Mouse (Mus musculus) limb, embryonic 13.5 days (tissue): ENCODE results near the gene Hexb. TPM values are rescaled to one million over a fixed set of nuclear protein-coding genes. Genes with fewer than 3 reads are reported as not detected.

Source experiments
- ATAC-seq: fragments of 200-750 bp; cut with Nextera tagmentation; 2 replicates; pipeline ENCODE4 v1.8.0; 2017; ENCODE audit warnings: low read depth, moderate number of reproducible peaks, moderate TSS enrichment; ENCODE audit not compliant: low FRiP score
- H3K27ac ChIP-seq: fragments of 300-500 bp; sonication (generic); 2 replicates; pipeline ENCODE4 v1.5.1; 2015; ENCODE audit warnings: inconsistent platforms, mild to moderate bottlenecking, moderate library complexity
- H3K27me3 ChIP-seq: fragments of 300-500 bp; sonication (generic); 2 replicates; pipeline ENCODE4 v1.6.1; 2015; ENCODE audit warnings: mild to moderate bottlenecking, inconsistent platforms
- H3K36me3 ChIP-seq: fragments of 300-500 bp; sonication (generic); 2 replicates; pipeline ENCODE4 v1.6.1; 2015; ENCODE audit warnings: inconsistent platforms, mild to moderate bottlenecking, moderate library complexity
- H3K4me1 ChIP-seq: fragments of 300-500 bp; sonication (generic); 2 replicates; pipeline ENCODE4 v1.6.1; 2015; ENCODE audit warnings: inconsistent platforms
- H3K4me2 ChIP-seq: fragments of 300-500 bp; sonication (generic); replicated peaks from 2 replicates; pipeline ENCODE4 v1.6.1; 2015; ENCODE audit warnings: inconsistent platforms, mild to moderate bottlenecking, moderate library complexity
- H3K4me3 ChIP-seq: fragments of 300-500 bp; sonication (generic); 2 replicates; pipeline ENCODE4 v1.5.1; 2015; ENCODE audit warnings: moderate library complexity, mild to moderate bottlenecking, inconsistent platforms
- H3K9ac ChIP-seq: fragments of 300-500 bp; sonication (generic); 2 replicates; pipeline ENCODE4 v1.6.1; 2015; ENCODE audit warnings: mild to moderate bottlenecking, inconsistent platforms
- H3K9me3 ChIP-seq: fragments of 300-500 bp; sonication (generic); 2 replicates; pipeline ENCODE4 v1.6.1; 2016; ENCODE audit warnings: inconsistent platforms
- WGBS: fragments of 180-500 bp; shearing (Covaris S2); methylation state at CpG from one replicate; pipeline ENCODE4 v1.1.7; 2015; 5-methylcytosine and 5-hydroxymethylcytosine counted together
- polyA plus RNA-seq: library from polyadenylated mRNA; unstranded; fragments of >200 nt; fragmentation: Nextera tagmentation; extraction: Ambion mirVana; gene quantifications from 2 replicates; pipeline ENCODE4 v1.2.1, GENCODE M21; 2015

Hexb gene
- polyA plus RNA-seq, 1 experiment from 2014 or later, result 38.3 TPM

GRCm38 (mm10) chr13:97220022-97220421 lies 21.9 kb upstream of the Hexb start:
- no peaks in the 10 kb centered on the region for H3K36me3 ChIP-seq
- no peak for ATAC-seq
- 87% methylated on average over 3 of the region's 3 CpGs for WGBS

GRCm38 (mm10) chr13:97216196-97216595 lies 18.0 kb upstream of the Hexb start:
- ATAC-seq, result peak; percentile 80
- no peaks in the 10 kb centered on the region for H3K9me3 ChIP-seq

More at GRCm38 (mm10) chr13:97220022-97220421, 21.9 kb upstream of the Hexb start:
- Histone ChIP-seq H3K4me3 (no peak overlapping the region), H3K4me1 (peaks cover 37% of the 10 kb centered on the region), H3K9me3 (no peaks in the 10 kb centered on the region), H3K4me2 (no peak overlapping the region), H3K27me3 (no peaks in the 10 kb centered on the region), H3K27ac (no peak overlapping the region), H3K9ac (no peak overlapping the region)

GRCm38 (mm10) chr13:97215563-97215962 lies 17.4 kb upstream of the Hexb start:
- H3K9ac ChIP-seq, result no peak overlapping the region
- peaks cover 36% of the 10 kb centered on the region for H3K4me1 ChIP-seq
- H3K4me2 ChIP-seq, result peak overlapping the region; percentile 39; the same call in 1 of the 2 replicates
- no peak overlapping the region for H3K4me3 ChIP-seq
- H3K27me3 ChIP-seq, result peaks cover 6% of the 10 kb centered on the region; the same call in 1 of the 2 replicates
- ATAC-seq, result peak; percentile 48; the same call in 1 of the 2 replicates
- H3K27ac ChIP-seq, result no peak overlapping the region
- 22% methylated on average over 4 of the region's 4 CpGs for WGBS
- H3K36me3 ChIP-seq, result no peaks in the 10 kb centered on the region
- H3K9me3 ChIP-seq, result no peaks in the 10 kb centered on the region

More at GRCm38 (mm10) chr13:97216196-97216595, 18.0 kb upstream of the Hexb start:
- peaks cover 36% of the 10 kb centered on the region for H3K4me1 ChIP-seq
- no peak overlapping the region for H3K4me3 ChIP-seq
- 10% methylated on average over 5 of the region's 5 CpGs for WGBS
- no peak overlapping the region for H3K27ac ChIP-seq
- H3K9ac ChIP-seq, result no peak overlapping the region
- no peaks in the 10 kb centered on the region for H3K36me3 ChIP-seq
- H3K27me3 ChIP-seq, result peaks cover 6% of the 10 kb centered on the region; the same call in 1 of the 2 replicates
- H3K4me2 ChIP-seq, result peak overlapping the region; percentile 39

GRCm38 (mm10) chr13:97214583-97215268 lies 16.6 kb upstream of the Hexb start:
- Histone ChIP-seq H3K4me2 (no peak overlapping the region), H3K4me1 (peaks cover 36% of the 10 kb centered on the region), H3K9me3 (no peaks in the 10 kb centered on the region), H3K36me3 (no peaks in the 10 kb centered on the region), H3K27me3 (peaks cover 6% of the 10 kb centered on the region; the same call in 1 of the 2 replicates), H3K4me3 (no peak overlapping the region), H3K9ac (no peak overlapping the region), H3K27ac (no peak overlapping the region)
- WGBS, result 58% methylated on average over 3 of the region's 3 CpGs
- no peak for ATAC-seq

GRCm38 (mm10) chr13:97208500-97209010 lies 10.4 kb upstream of the Hexb start:
- 70% methylated on average over 3 of the region's 3 CpGs for WGBS
- Histone ChIP-seq H3K4me3 (no peak overlapping the region), H3K9me3 (no peaks in the 10 kb centered on the region), H3K4me1 (peaks cover 9% of the 10 kb centered on the region), H3K36me3 (no peaks in the 10 kb centered on the region), H3K4me2 (no peak overlapping the region), H3K9ac (no peak overlapping the region), H3K27me3 (peaks cover under 1% of the 10 kb centered on the region; the same call in 1 of the 2 replicates), H3K27ac (no peak overlapping the region)
- no peak for ATAC-seq

GRCm38 (mm10) chr13:97208112-97208478 lies 9.9 kb upstream of the Hexb start:
- ATAC-seq, result no peak
- Histone ChIP-seq H3K9ac (no peak overlapping the region), H3K36me3 (no peaks in the 10 kb centered on the region), H3K9me3 (no peaks in the 10 kb centered on the region), H3K4me2 (no peak overlapping the region), H3K27me3 (no peaks in the 10 kb centered on the region; the same call in 1 of the 2 replicates), H3K4me3 (no peak overlapping the region), H3K27ac (no peak overlapping the region), H3K4me1 (peaks cover 9% of the 10 kb centered on the region)
- WGBS, result 51% methylated on average over 7 of the region's 7 CpGs

- WGBS, result 84% methylated on average over 7 of the region's 7 CpGs
- ATAC-seq, result no peak
- no peak overlapping the region for H3K4me3 ChIP-seq
- no peaks in the 10 kb centered on the region for H3K36me3 ChIP-seq
- H3K27me3 ChIP-seq, result no peaks in the 10 kb centered on the region
- no peak overlapping the region for H3K27ac ChIP-seq
- H3K9ac ChIP-seq, result no peak overlapping the region
- no peaks in the 10 kb centered on the region for H3K9me3 ChIP-seq
- peaks cover 9% of the 10 kb centered on the region for H3K4me1 ChIP-seq
- no peak overlapping the region for H3K4me2 ChIP-seq
These were observed 9.4 kb upstream of the Hexb start for GRCm38 (mm10) chr13:97207472-97208111.

GRCm38 (mm10) chr13:97206046-97206445 lies 7.9 kb upstream of the Hexb start:
- Histone ChIP-seq H3K9ac (no peak overlapping the region), H3K27me3 (no peaks in the 10 kb centered on the region), H3K9me3 (no peaks in the 10 kb centered on the region), H3K4me1 (0 out of 2 replicates have a peak, but pooled peaks cover 3% of the 10 kb centered on the region), H3K27ac (no peak overlapping the region), H3K36me3 (no peaks in the 10 kb centered on the region), H3K4me2 (no peak overlapping the region), H3K4me3 (no peak overlapping the region)
- ATAC-seq, result no peak
- 87% methylated on average over 2 of the region's 2 CpGs for WGBS

- 9% methylated on average over 18 of the region's 18 CpGs for WGBS
- H3K4me2 ChIP-seq, result peak overlapping the region; percentile 59
- no peaks in the 10 kb centered on the region for H3K9me3 ChIP-seq
- no peaks in the 10 kb centered on the region for H3K27me3 ChIP-seq
- peak overlapping the region; percentile 20; the same call in 1 of the 2 replicates for H3K9ac ChIP-seq
- peak overlapping the region; percentile 23; the same call in 1 of the 2 replicates for H3K27ac ChIP-seq
- H3K4me1 ChIP-seq, result 0 out of 2 replicates have a peak, but pooled peaks cover 3% of the 10 kb centered on the region
- H3K36me3 ChIP-seq, result no peaks in the 10 kb centered on the region
- peak overlapping the region; percentile 35 for H3K4me3 ChIP-seq
- ATAC-seq, result peak; percentile 82
These were observed 7.0 kb upstream of the Hexb start for GRCm38 (mm10) chr13:97205052-97205701.

GRCm38 (mm10) chr13:97201896-97202295 lies 3.7 kb upstream of the Hexb start:
- Histone ChIP-seq H3K9me3 (no peaks in the 10 kb centered on the region), H3K9ac (no peak overlapping the region), H3K36me3 (no peaks in the 10 kb centered on the region), H3K27ac (no peak overlapping the region), H3K4me1 (peaks cover 13% of the 10 kb centered on the region; the same call in 1 of the 2 replicates), H3K4me3 (no peak overlapping the region), H3K4me2 (no peak overlapping the region), H3K27me3 (no peaks in the 10 kb centered on the region)
- ATAC-seq, result no peak
- 62% methylated on average over 4 of the region's 4 CpGs for WGBS

- WGBS, result 68% methylated on average over 7 of the region's 7 CpGs
- Histone ChIP-seq H3K27me3 (no peaks in the 10 kb centered on the region), H3K9me3 (no peaks in the 10 kb centered on the region), H3K4me3 (no peak overlapping the region), H3K9ac (no peak overlapping the region), H3K4me1 (peaks cover 19% of the 10 kb centered on the region; the same call in 1 of the 2 replicates), H3K4me2 (no peak overlapping the region), H3K36me3 (no peaks in the 10 kb centered on the region), H3K27ac (no peak overlapping the region)
- ATAC-seq, result no peak
These were observed 2.9 kb upstream of the Hexb start for GRCm38 (mm10) chr13:97201076-97201475.

- no peak for ATAC-seq
- no peaks in the 10 kb centered on the region for H3K36me3 ChIP-seq
- H3K27ac ChIP-seq, result no peak overlapping the region
- H3K9me3 ChIP-seq, result no peaks in the 10 kb centered on the region
- WGBS, result 68% methylated on average over 2 of the region's 2 CpGs
- no peak overlapping the region for H3K4me3 ChIP-seq
- H3K9ac ChIP-seq, result no peak overlapping the region
- H3K27me3 ChIP-seq, result no peaks in the 10 kb centered on the region
- H3K4me1 ChIP-seq, result peaks cover 16% of the 10 kb centered on the region; the same call in 1 of the 2 replicates
- no peak overlapping the region for H3K4me2 ChIP-seq
These were observed 966 bp upstream of the Hexb start for GRCm38 (mm10) chr13:97199123-97199522.
